Mouse (Mus musculus) splenic B cell, adult 2 months (primary cell): ENCODE data around the gene Parp4.

ENCODE experiments used
- DNase-seq: peaks from one replicate; pipeline ENCODE4 v3.0.0-alpha.2; 2011; ENCODE audit warnings: low read depth, low spot score
- H3K27me3 ChIP-seq: 2 replicates; pipeline ENCODE4 v1.6.1; 2012; ENCODE audit warnings: mild to moderate bottlenecking, low read length, moderate library complexity, mixed read lengths; ENCODE audit not compliant: control insufficient read depth, poor library complexity, insufficient read depth, severe bottlenecking
- H3K36me3 ChIP-seq: 2 replicates; pipeline ENCODE4 v1.6.1; 2012; ENCODE audit warnings: mild to moderate bottlenecking, low read length, moderate library complexity, mixed read lengths; ENCODE audit not compliant: control insufficient read depth, poor library complexity, insufficient read depth, severe bottlenecking

Parp4 gene

DNA sequence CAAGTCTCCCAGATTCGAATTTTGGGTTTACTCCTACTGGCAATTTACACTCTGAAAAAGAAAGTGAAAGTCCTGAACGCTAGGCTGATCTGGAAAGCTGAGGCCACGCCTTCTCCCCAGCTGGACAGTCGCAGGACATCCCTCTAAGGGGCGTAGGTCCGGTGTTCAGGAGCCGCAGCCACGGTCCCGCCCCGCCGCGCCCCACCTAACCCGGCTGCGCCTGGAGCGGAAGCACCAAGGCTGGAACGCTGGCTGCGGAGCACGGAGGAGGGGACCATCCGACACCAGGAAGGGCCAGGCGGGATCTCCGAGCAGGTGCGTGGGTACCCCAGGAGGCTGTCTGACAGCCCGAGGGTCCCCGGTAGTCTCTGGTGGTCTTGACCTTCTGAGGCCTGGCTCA lies at the start of gene Parp4, which contains the start of gene Cenpj:
TSS of gene Parp4 (plus strand) at position 204 of the 400 bp plus-strand sequence.
TSS of gene Cenpj (minus strand) at position 10 of the 400 bp plus-strand sequence.
- DNase-seq: peak; percentile 85
- Histone ChIP-seq H3K27me3 (no peaks in the 10 kb centered on the region), H3K36me3 (peaks cover 2% of the 10 kb centered on the region; the same call in 1 of the 2 replicates)

DNA sequence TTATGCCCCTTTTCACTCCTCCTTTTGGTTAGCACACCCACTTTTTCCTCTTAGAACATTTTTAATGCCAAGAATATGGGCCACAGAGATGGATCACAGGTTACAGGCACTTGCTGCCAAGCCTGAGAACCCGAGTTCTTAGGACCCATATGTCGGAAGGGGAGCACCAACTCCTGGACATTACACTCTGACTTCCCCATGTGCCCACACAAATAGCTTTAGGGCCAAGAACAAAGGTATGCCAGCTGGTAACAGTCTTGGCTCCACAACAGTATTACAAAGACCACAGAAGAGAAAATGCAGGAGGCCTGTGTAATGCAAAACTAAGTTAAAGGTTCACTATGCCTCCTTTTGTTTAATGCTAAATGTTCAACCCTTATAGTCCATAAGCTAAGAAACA lies 44.6 kb upstream of the Parp4 start:
- no peaks in the 10 kb centered on the region for H3K27me3 ChIP-seq
- H3K36me3 ChIP-seq: peaks cover 8% of the 10 kb centered on the region
- no peak for DNase-seq

DNA sequence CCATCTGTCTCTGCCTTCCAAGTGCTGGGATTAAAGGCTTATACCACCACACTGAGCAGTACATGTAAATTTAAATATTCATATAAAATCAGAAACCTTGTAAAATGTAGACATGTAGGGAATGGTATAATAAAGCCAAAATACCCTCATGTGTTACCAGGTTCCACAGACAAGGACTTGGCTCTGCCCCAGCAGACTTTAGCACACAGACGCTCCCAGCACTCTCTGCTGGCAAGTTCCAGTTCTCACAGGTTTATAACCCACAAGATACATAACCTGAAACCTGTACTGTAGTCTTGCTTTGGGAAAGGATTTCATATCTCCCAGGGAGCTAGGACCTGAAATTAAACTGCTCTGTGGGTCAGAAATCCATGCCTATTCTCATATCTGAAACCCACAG lies 30.5 kb upstream of the Parp4 start:
- DNase-seq: no peak
- H3K36me3 ChIP-seq: no peaks in the 10 kb centered on the region

DNA sequence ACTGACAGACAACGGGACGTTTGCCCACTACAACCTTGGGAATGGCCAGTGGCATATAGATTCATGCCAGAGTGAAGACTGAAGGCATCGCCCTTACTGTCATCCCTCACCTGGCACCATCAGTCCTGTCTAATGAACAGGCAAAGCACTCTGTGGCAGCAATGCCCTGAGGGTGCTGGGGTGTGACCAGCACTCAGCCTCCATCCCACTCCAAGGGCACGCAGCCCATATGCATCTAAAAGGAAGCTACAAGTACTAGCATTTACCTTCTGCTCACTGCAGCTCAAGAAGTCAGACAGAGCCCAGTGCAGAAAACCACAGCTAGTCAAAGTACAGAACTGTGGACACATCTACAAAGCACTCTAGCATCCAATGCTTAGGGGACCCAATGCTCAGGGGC lies 29.9 kb upstream of the Parp4 start:
- Histone ChIP-seq H3K27me3 (no peaks in the 10 kb centered on the region), H3K36me3 (no peaks in the 10 kb centered on the region)

More for the DNA sequence above, 30.5 kb upstream of the Parp4 start:
- no peaks in the 10 kb centered on the region for H3K27me3 ChIP-seq

DNA sequence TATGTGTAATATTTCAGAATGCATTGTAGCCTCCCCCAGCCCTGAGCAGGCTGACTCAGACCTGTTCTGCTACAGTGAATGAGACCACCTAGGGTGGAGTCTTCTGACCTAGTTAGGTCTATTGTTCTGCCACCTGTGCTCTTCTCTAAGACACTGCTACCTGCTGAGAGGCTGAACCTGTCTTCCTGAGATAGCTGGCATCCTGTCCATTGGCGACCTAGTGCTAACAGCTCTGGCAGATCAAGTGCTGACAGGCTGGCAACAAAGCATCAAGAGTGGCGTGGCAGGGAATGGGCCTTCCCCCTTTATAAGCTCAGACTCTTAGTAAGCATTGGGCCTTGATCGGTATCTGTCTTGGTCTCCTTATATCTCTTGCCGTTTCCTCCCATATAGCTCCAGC lies 24.5 kb upstream of the Parp4 start:
- H3K27me3 ChIP-seq: no peaks in the 10 kb centered on the region
- no peak for DNase-seq

More for the DNA sequence above, 29.9 kb upstream of the Parp4 start:
- no peak for DNase-seq

DNA sequence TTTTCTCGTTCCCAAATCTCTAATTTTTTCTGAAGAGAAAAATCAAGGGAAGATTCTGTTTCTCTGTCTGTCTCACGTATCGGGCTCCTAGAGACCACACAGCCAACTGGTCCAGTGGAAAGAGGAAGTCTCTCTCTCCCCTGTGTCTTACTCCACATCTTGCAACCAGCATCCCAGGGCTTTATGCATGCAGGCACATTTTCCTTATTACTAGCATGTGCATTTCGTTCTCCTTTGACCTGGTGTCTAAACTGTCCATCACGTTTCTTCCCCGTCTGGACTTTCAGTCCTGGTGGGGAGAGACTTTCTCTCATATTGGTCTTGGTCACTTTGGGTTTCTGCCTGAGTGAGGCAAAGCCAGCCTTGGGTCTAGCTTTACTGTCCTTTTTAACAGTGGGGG lies 22.5 kb upstream of the Parp4 start:
- DNase-seq: no peak
- Histone ChIP-seq H3K27me3 (no peaks in the 10 kb centered on the region), H3K36me3 (peaks cover 4% of the 10 kb centered on the region; the same call in 1 of the 2 replicates)

More for the DNA sequence above, 24.5 kb upstream of the Parp4 start:
- H3K36me3 ChIP-seq: peaks cover 3% of the 10 kb centered on the region; the same call in 1 of the 2 replicates

DNA sequence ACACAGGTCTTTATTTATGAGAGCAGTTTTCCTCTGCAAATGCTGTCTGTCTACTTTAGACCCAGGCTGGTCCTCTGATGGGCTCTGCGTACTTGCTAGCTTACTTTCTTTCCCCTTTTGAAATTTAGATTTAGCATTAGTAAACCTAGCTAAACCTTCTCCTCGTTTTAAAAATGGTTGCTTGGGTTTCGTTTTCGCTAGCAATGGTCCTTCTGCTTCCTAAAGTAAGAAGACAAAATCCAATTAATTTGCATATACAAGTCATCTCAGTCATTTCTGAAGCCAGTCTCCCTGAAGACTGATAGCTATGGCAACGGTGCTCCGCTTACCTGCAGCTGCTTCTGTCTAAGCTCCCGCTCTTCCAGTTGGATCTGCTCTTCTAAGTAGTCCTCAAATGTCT lies 22.1 kb upstream of the Parp4 start:
- H3K27me3 ChIP-seq: no peaks in the 10 kb centered on the region
- no peak for DNase-seq
- peaks cover 4% of the 10 kb centered on the region; the same call in 1 of the 2 replicates for H3K36me3 ChIP-seq

DNA sequence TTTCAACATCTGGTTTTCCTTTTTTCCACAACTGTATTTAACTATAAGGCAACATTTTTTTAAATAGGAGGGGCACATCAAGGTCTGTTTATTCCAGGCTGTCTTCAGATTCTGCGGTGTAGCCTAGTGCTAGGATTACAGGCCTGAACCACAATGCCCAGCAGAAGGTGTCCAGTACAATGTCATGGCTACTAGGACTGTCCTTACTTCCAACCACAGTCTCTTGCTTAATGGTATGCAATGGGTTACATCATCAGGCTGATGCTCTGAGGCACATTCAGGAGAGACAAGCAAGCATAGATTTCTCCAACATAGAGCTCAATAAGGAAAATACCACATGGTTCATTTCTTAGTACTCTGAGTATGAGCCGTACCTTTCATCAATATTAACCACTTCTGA lies 20.7 kb upstream of the Parp4 start:
- Histone ChIP-seq H3K36me3 (peaks cover 4% of the 10 kb centered on the region; the same call in 1 of the 2 replicates), H3K27me3 (no peaks in the 10 kb centered on the region)
- DNase-seq: no peak

DNA sequence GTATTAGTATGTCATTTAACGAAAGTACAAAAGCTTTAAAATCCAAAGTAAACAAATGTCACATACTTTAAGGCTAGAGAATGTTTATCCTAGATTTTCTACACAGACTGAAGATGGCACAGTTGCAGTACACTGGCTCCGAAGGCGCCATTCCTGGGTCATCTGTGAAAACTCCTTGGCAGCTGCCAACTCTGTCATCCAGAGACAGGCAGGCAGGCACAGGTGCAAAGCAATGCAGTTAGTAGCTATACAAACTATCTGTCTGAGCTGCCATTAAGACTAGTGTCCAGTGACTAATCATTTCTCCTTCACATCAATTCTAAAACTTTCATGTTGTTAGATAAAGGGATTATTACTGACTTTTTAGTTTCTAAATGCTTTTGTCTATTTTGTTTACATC lies 16.3 kb upstream of the Parp4 start:
- Histone ChIP-seq H3K27me3 (no peaks in the 10 kb centered on the region), H3K36me3 (0 out of 2 replicates have a peak, but pooled peaks cover 4% of the 10 kb centered on the region)
- no peak for DNase-seq

DNA sequence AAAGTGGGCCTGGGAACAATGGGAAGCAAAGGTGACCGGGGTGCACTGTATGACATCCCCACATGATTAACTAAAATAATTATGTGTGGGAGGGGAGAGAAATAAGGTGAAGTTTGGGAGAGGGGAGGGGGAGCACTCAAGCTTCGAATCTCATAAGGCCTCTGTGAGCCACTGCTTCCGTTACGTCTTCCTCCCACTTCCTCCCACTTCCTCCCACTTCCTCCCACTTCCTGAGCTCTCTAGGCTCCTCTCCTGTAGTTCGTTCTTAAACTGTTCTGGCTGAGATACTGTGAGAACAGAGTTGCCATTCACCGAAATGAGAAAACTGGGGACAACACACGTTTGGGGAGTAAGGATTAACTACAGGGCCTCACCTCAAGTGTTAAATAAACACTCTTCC lies 7.9 kb upstream of the Parp4 start:
- Histone ChIP-seq H3K27me3 (no peaks in the 10 kb centered on the region), H3K36me3 (0 out of 2 replicates have a peak, but pooled peaks cover 3% of the 10 kb centered on the region)
- peak; percentile 12 for DNase-seq

DNA sequence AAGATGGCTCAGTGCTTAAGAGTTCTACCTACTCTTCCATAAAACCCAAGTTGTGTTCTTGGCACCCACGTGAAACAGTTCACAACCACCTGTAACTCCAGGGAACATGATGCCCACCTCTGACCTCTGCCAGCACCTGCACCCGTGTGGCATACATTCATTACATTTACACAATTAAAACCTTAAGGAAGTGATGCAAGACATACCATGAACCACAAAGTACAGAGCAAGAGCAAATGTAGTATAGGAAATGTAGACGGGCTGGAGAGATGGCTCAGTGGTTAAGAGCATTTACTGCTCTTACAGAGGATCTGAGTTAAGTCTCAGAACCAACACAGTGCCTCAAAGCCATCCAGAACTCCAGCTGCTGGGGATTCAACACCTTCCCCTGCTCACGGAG lies 6.4 kb upstream of the Parp4 start:
- Histone ChIP-seq H3K36me3 (no peaks in the 10 kb centered on the region), H3K27me3 (no peaks in the 10 kb centered on the region)
- no peak for DNase-seq

DNA sequence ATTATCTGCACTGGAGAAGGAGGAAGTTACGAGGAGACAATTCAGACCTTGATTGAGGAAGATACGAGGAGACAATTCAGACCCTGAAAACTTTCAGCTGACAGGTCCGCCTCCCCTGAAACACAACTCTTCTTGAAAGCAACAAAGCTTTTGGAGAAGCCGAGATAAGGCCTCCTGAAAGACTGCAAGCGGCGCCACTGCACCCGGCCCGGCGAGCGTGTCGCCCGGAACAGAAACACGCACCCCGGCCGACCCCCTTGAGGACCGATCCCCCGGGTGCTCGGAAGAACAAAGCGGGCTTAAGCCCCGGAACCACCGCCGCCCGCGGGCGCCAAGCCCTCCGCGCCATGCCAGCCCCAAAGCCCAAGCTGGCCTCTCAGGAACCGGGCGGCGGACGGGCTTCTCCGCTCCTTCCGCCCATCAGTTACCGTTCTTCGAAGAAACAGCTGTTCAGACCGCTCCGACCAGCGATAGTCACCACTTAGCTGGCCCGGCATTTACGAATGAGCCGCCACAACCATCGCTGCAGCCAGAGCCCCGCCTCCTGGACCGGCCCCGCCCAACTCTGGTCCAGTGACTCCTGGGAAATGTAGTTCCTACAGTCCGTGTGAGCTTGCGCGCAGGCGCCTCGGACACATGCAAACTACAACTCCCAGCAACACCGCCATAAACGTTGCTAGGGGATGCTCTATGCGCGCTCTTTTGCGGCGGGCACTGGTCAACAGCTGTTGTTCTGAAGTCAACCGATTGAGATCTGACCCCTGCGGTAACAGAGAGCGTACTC lies 3.9 kb upstream of the Parp4 start:
- peak; percentile 97 for DNase-seq
- H3K36me3 ChIP-seq: no peaks in the 10 kb centered on the region
- H3K27me3 ChIP-seq: no peaks in the 10 kb centered on the region

DNA sequence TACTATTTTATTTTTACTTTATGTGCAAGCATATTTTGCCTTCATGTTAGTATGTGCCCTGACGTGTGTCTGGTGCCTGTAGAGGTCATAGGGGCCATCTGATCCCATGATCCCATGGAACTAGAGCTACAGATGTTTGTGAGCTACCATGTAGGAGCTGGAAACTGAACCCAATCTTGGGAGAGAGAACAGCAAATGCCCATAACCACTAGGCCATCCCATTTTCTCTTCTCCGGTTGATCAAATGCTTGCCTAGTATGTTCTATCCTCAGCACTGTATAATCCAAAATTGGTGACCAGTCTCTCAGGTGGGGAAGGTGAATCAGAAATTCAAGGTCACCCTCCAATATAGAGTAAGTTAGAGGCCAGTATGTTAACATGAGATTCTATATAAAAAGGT lies 2.9 kb upstream of the Parp4 start:
- H3K27me3 ChIP-seq: no peaks in the 10 kb centered on the region
- DNase-seq: no peak
- H3K36me3 ChIP-seq: no peaks in the 10 kb centered on the region

DNA sequence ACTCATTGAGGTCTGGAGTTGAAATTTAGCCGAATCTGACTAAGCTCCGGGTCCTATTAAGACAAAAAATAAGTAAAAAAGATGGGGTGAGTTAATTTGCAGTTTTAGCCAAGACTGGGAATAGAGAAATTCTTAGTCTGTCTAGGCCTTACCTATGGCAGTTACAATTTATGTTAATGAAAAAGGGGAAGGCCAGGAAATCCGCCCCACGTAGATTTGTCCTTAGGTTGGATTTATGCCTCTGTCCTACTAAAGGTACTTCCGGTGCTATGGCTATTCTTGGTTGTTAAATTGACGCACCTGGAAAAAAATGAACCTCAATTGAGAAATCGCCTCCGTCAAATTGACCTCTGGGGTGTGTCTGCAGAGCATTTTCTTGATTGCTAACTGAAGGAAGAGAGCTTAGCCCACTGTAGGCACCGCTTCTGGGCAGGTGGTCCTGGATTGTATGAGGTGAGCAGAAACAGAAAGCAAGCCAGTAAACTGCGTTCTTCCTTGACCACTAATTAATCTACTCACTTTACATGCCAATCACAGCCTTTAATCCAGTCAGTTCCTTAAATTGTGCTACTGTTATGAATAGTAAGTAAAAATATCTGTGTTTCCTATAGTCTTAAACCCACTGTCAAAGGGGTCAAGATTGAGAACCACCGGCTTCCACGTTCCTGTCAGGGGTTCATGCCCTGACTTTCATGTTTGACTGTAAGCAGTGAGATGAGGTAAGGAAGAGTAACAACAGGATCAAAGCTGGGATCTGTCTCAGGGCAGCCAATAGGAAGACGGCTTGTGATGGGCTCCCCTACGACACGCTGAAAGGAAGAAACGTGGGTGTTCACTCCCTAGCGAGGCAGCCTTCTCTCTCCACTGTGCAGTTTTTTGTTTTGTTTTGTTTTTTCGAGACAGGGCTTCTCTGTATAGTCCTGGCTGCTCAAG lies 816 bp downstream of the Parp4 start:
- DNase-seq: peak; percentile 16
- Histone ChIP-seq H3K27me3 (no peaks in the 10 kb centered on the region), H3K36me3 (peaks cover 2% of the 10 kb centered on the region; the same call in 1 of the 2 replicates)

DNA sequence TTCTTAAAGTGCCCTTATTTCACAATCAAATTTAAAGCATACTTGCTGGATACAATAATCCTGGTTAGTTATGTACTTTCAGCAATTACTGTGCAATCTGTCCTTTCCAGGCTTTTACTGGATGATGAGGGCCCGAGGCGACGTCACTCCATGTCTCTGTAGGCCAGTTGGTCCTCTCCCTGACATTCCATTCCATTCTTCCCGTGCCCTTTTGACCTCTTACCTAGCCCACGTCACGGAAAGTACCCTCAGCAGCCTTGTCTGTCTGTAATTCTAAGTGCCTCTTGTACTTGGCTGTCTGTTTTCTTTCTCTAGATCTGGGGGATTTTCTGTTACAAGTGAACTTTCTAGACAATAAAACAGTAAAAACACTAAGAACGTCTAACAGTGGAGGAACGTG lies 3.6 kb downstream of the Parp4 start:
- Histone ChIP-seq H3K36me3 (peaks cover 2% of the 10 kb centered on the region; the same call in 1 of the 2 replicates), H3K27me3 (no peaks in the 10 kb centered on the region)
- no peak for DNase-seq
